Mouse (Mus musculus) intestine, embryonic 14.5 days (tissue): Measurements from ENCODE around the gene Pde11a. TPM values are rescaled to one million over a fixed set of nuclear protein-coding genes. Genes with fewer than 3 reads are reported as not detected.

ENCODE experiments used
- microRNA-seq: library from miRNA; unstranded; fragments of <30 nt; microRNA quantifications from one replicate; pipeline ENCODE4, GENCODE M21; 2016
- polyA plus RNA-seq: library from polyadenylated mRNA; unstranded; fragments of >200 nt; fragmentation: Nextera tagmentation; extraction: Ambion mirVana; gene quantifications from 2 replicates; pipeline ENCODE4 v1.2.1, GENCODE M21; 2014

Pde11a gene
- polyA plus RNA-seq, 1 experiment from 2014 or later = 0.42 TPM

Small RNA genes within 50 kb of the gene (microRNA-seq; reads per million reads assigned to microRNA genes)
- not detected for gene Gm44337

Other genes with a start within 250 kb of the Pde11a start
- not detected in 2 replicates for gene Cyct, start 21.7 kb upstream of the Pde11a start, polyA plus RNA-seq
- 14.6 and 17.1 TPM in 2 replicates for gene Rbm45, start 31.2 kb upstream of the Pde11a start, polyA plus RNA-seq
- gene Osbpl6, start 67.7 kb upstream of the Pde11a start, polyA plus RNA-seq = 8.9 and 10.9 TPM in 2 replicates